Comparison of ENCODE assay signal across 8 mouse cellular contexts in the genomic region with DNA sequence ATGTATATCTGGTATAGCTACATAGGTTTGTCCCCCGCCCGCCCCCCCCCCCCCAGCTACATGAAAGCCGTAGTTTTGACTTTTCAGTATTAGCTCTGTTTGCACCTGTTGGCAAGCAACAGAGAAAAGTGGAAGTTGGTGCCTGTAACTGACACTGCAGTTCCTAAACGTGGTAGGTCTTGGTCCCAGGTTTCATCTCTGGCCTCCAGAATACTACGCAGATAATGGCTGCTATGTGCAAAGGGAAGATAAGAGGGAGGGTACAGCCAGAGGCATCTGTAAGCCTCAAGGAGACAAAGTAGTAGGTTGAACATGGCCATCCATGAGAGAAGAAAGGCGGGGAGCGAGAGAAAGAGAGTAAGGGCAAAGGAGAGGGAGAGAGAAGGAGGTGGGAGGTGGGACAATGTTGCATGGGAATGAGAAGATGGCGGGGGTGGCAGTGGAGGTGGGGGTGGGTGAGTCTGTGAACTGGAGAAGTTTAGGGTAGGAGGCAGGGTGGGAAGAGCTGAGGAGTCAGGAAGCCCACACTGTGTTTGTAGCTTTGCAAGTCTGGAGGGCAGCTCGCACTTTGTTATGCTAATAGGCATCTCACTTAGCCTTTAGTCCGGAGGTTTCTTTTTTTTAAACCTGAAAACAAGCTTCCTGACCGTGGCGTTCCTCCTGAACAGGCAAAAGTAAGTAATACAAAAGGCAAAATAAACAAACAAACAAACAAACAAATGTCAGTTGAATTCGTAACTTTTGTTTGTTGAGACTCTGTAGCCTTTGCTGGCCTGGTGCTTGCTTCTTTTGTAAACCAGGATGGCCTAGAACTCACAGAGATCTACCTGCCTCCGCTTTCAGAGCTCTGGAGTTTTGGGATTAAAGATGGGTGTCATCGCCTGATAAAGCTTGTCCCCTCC. TPM values are rescaled to one million over a fixed set of nuclear protein-coding genes. Genes with fewer than 3 reads are reported as not detected.
DNase-seq lines count a peak whose midpoint lies in the region; ATAC-seq and TF ChIP-seq lines count a peak whose summit lies in the region.

A gene (plus strand): TSS at position 638 of the 902 bp plus-strand sequence.

- peaks cover 10% of the 10 kb centered on the region for H3K27me3 ChIP-seq in heart, adult 2 months (ENCODE audit: control insufficient read depth, insufficient read depth, low read length)
- no peaks in the 10 kb centered on the region; the same call in 1 of the 2 replicates for H3K27me3 ChIP-seq in midbrain, embryonic 11.5 days (ENCODE audit: control insufficient read depth, insufficient read depth, low read length)

- H3K79me2 ChIP-seq in heart, adult 2 months (replicated peaks; ENCODE audit: control insufficient read depth, insufficient read depth, low read length), result no peaks in the 10 kb centered on the region

- TF ChIP-seq POLR2A in heart, adult 2 months (IDR thresholded peaks at IDR 0.05; ENCODE audit: insufficient read depth, low read depth, low read length), result no peak

- no peak for ATAC-seq in midbrain, embryonic 11.5 days (ENCODE audit: low FRiP score)

- H3K4me3 ChIP-seq in heart, adult 2 months, result no peak within 1 kb of the TSS
- no peak within 1 kb of the TSS for H3K4me3 ChIP-seq in midbrain, embryonic 11.5 days (ENCODE audit: low read depth, low read length)

- DNase-seq in heart, adult 11 months, result peak; percentile 12
- no peak for DNase-seq in heart, adult 2 months
- DNase-seq in c-Kit-positive CD71-positive TER-119-negative erythroid progenitor cells, embryonic 14.5 days (ENCODE audit: low read depth), result peak; percentile 66
- DNase-seq in layer of hippocampus, postnatal 10 days (ENCODE audit: low spot score in 2 of 2), result no peak
- DNase-seq in midbrain, embryonic 11.5 days (ENCODE audit: low spot score, missing footprints), result peak; percentile 91
- DNase-seq in frontal cortex, postnatal 25 days (ENCODE audit: low spot score in 2 of 2), result no peak
- no peak for DNase-seq in kidney, adult 8-10 months
- no peak for DNase-seq in cerebellum, adult 11 months

- TF ChIP-seq CTCF in heart, adult 2 months (IDR thresholded peaks at IDR 0.05), result no peak

- H3K27ac ChIP-seq in heart, adult 2 months, result no peak within 1 kb of the TSS
- no peak within 1 kb of the TSS for H3K27ac ChIP-seq in midbrain, embryonic 11.5 days (ENCODE audit: low read depth, low read length)

- H3K4me1 ChIP-seq in heart, adult 2 months (ENCODE audit: control insufficient read depth, insufficient read depth, low read length), result no peaks in the 10 kb centered on the region
- peaks cover 3% of the 10 kb centered on the region; the same call in 1 of the 2 replicates for H3K4me1 ChIP-seq in midbrain, embryonic 11.5 days (ENCODE audit: control insufficient read depth, insufficient read depth, low read length)

- H3K9me3 ChIP-seq in midbrain, embryonic 11.5 days (ENCODE audit: control insufficient read depth, low read length), result no peaks in the 10 kb centered on the region

- WGBS in heart, adult 2 months, result 71% methylated on average over 15 of the region's 15 CpGs
- WGBS in midbrain, embryonic 11.5 days, result 29% methylated on average over 15 of the region's 15 CpGs

- no peak for TF ChIP-seq EP300 in heart, adult 2 months (IDR thresholded peaks at IDR 0.05; ENCODE audit: insufficient read depth, low read depth, low read length)

- intact Hi-C loops in heart, adult 2 months (cut with DNase I), result no loop called here

- H3K9ac ChIP-seq in heart, adult 2 months (ENCODE audit: low read depth, low read length), result no peak within 1 kb of the TSS
- no peak within 1 kb of the TSS for H3K9ac ChIP-seq in midbrain, embryonic 11.5 days (ENCODE audit: low read length)

- no peaks in the 10 kb centered on the region for H3K36me3 ChIP-seq in heart, adult 2 months (ENCODE audit: control insufficient read depth, insufficient read depth, low read length)
- no peaks in the 10 kb centered on the region for H3K36me3 ChIP-seq in midbrain, embryonic 11.5 days (ENCODE audit: control insufficient read depth, insufficient read depth, low read length)

- H3K4me2 ChIP-seq in midbrain, embryonic 11.5 days, result peak within 1 kb of the TSS; percentile 12; the same call in 1 of the 2 replicates

RNA-seq across cellular contexts. Expression of the gene that starts here (rescaled TPM):
- total RNA-seq in heart, adult 2 months (2021), result under 1 TPM; 0.42 to 0.50 TPM
- polyA plus RNA-seq in heart, adult 2 months (2012; rRNA removed), result 0.12 and 0.26 TPM in 2 replicates
- 10 to 100 TPM; 37.8 to 40.0 TPM for total RNA-seq in layer of hippocampus, postnatal 10 days (2021)
- 13.9 and 14.0 TPM in 2 replicates for polyA plus RNA-seq in midbrain, embryonic 11.5 days (2014; fragmentation: Nextera tagmentation; extraction: Ambion mirVana)

Comparison
In these comparisons a context has a peak if more than half of its experiments do, and no peak if none do; other contexts are left out.
1. RNA of the gene that starts here (total RNA-seq): 37.8 to 40.0 TPM in layer of hippocampus, postnatal 10 days; 0.42 to 0.50 TPM in heart, adult 2 months; every median in the first group is over 10 times any median in the second.
2. RNA of the gene that starts here (polyA plus RNA-seq): 13.9 to 14.0 TPM in midbrain, embryonic 11.5 days; 0.12 to 0.26 TPM in heart, adult 2 months; every median in the first group is over 10 times any median in the second.
3. DNase-seq: peak in heart, adult 11 months (single experiment), c-Kit-positive CD71-positive TER-119-negative erythroid progenitor cells, embryonic 14.5 days (single experiment) and midbrain, embryonic 11.5 days (single experiment); none in heart, adult 2 months (0 of 2), layer of hippocampus, postnatal 10 days (0 of 2), frontal cortex, postnatal 25 days (0 of 2), kidney, adult 8-10 months (0 of 2) and cerebellum, adult 11 months (single experiment).